Mouse (Mus musculus) layer of hippocampus, postnatal 36 days (tissue): ENCODE measurements at regions not wholly inside any gene's neighbourhood (a gene's known extent, or its start where the extent isn't known, plus 50 kb on each side); places are given as distances from the start of the nearest gene placed in this dataset.

Source experiments
- DNase-seq, 2 experiments: peaks; one replicate each; pipeline ENCODE4 v3.0.0; 2022

DNA sequence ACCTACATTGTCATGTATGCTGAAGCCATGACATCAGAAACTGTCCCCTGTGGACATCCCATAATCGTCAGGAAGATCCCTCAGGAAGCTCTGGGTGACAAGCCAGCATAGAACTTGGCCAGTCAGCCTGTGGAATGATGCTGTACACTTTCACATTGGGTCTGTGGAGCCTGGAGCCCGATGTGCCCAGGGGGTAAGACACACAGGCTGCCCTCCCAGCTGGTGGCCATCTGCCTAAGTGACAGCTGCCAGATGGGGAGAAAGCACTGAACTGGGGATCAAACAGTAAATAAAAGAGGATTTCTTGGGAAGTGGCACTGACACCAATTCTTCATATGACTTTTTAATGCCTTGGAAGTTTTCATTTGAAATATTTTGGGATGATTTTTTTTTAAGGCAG, 486.8 kb downstream of the Efnb2 start:
- peak in 1 of 2 experiments; percentile 9 for DNase-seq

DNA sequence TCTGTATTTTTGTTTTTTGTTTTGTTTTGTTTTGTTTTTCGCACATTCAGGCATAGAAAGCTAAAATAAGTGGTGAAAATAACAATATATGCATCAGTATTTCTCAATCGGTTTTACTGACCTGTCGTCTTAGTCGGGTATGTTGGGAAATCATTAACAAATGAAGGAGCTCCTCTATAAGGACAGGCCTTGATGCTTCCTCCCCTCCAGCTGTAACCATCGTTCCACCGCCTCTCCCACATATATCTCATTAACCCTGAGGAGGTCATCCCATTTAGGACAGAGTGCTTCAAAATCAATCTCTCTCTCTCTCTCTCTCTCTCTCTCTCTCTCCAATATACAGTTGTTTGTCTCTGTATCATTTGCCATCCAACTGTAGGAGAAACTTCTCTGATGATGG, 492.4 kb downstream of the Efnb2 start:
- DNase-seq, result no peak

DNA sequence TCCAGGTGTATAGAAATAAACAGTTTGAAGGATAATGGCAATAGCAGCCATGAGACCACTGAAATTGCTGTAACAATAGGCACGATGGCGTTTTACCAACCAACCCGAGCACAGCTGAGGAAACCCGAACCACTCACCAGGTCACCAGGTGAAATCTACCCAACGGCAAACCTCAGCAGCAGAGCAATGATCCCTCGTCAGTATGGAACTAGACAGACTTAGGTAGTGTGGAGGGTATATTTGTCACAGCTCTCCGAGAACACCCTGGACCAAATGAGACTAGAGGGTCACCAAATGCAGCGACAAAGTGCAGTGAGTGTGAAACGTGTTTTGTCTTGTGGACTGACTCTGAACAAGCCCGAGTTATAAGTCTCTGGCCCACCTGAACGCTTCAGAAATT, 492.8 kb downstream of the Efnb2 start:
- no peak for DNase-seq

- DNase-seq, result no peak
Observed at GRCm38 (mm10) chr8:8147527-8147926, 513.5 kb downstream of the Efnb2 start.

GRCm38 (mm10) chr8:8142933-8143495, 518.0 kb downstream of the Efnb2 start:
- DNase-seq, result no peak

GRCm38 (mm10) chr8:8142461-8142860, 518.6 kb downstream of the Efnb2 start:
- DNase-seq, result no peak

GRCm38 (mm10) chr8:8139720-8140119, 521.3 kb downstream of the Efnb2 start:
- no peak for DNase-seq

GRCm38 (mm10) chr8:8133001-8133785, 527.8 kb downstream of the Efnb2 start:
- DNase-seq, result no peak

DNA sequence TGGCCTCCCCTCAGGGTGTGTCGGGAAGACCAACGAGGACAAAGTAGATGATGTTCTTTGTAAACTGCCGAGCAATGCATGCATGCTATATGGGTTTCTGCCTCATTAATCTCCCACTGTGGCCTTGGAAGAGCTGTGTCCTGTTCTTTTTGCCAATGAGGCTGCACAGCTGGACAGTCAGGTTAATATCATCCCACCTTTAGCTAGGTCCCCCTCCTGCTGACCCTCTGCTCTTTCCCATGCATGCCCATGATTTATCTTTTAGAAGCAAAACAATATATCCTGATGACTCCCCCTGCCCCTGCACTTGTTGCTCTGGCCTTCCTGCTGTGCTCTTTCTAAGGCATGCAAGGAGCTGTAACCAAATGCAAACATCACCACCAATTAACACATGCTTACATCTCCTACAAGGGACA, 529.1 kb downstream of the Efnb2 start:
- DNase-seq, result no peak

GRCm38 (mm10) chr8:8130806-8131205, 530.2 kb downstream of the Efnb2 start:
- no peak for DNase-seq

GRCm38 (mm10) chr8:8115595-8116429, 545.2 kb downstream of the Efnb2 start:
- no peak for DNase-seq

GRCm38 (mm10) chr8:8114604-8115003, 546.4 kb downstream of the Efnb2 start:
- no peak for DNase-seq

- DNase-seq, result no peak
Observed at GRCm38 (mm10) chr8:8109785-8110350, 551.2 kb downstream of the Efnb2 start.

DNA sequence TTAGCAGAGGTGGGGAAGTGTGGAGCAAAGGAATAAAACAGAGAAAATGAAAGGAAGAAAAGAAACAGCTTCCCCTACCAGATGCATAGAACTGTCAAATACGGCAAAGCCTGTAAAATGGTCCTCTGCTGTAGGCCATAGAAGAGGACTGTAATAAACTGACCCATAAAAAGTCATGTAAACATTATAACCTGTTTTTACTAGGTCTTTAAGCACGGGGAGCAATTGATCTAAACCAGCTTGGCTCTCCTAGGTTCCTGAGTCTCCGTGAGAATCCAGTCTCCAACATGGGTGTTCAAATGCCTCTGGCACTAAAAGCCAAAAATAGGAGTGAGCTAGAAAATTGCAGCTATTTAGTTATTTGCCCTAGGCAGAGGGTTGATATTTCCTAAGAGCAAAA, 557.5 kb downstream of the Efnb2 start:
- DNase-seq, result no peak

DNA sequence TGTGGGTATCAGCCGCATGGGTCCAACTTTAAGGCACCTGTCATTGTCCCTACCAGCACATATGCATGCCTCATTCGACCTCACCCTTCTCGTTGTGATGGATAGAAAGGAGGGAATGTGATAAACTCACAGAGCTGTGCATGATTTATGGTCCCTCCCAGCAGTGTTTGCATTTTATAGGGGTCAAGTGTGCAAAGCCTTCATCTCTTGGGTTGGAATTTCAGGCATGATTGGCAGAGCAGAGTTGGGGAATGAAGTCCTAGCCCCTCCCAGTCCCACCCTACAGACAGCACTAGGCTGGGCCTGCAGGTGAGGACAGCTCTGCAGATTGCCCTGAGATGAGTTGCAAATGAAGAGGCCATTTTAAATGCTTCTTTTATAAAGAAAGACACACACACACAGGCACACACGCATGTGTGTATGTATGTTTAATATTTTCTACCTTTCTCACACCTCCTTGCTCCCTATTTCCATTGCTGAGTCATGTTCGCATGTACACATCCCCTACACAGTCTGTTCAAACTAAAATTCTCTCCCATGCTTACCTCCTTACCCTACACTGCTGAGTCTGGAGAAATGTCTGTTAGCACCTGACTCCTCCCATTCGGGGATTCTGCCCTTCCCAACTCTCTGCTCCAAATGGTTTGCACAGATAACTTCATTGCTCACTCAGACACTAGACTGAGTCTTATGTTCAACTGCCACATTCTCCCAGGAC, 558.9 kb downstream of the Efnb2 start:
- DNase-seq, result no peak

GRCm38 (mm10) chr8:8092551-8092950, 568.5 kb downstream of the Efnb2 start:
- DNase-seq, result no peak

- no peak for DNase-seq
Observed at GRCm38 (mm10) chr8:8084652-8085051, 576.4 kb downstream of the Efnb2 start.

GRCm38 (mm10) chr8:8064074-8064473, 597.0 kb downstream of the Efnb2 start:
- DNase-seq, result no peak

DNA sequence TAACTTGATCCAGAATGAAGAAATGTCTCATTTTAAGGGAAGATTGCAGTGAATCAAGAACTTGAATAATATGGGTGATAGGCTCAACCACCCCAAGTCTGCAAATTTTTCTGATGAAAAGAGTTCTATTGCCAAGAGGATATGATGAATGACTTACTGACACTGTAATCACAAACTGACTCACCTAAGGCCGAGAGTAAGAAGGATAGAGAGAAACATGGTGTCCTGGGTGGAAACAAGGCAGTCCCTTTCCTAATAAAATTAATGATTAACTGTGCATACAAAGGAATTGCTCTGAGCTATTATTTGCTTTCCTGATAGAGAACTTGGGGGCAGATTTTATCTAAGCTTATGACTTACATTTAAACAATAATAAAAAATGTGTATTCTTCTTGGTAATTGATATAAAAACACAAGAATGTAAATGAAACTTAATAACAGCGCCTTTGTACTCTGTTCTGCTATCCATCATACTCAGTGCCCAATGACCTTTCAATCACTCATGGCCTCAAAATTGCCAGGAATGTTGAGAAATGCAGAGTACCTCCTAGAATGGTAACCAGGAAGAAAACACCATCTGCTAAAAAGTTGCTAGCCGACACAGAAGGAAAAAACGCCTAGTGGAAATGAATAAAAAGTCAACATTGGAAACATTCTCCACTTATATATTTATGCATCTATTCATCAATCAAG, 606.7 kb downstream of the Efnb2 start:
- DNase-seq, result no peak

- no peak for DNase-seq
Observed at GRCm38 (mm10) chr8:8051186-8051585, 609.9 kb downstream of the Efnb2 start.

DNA sequence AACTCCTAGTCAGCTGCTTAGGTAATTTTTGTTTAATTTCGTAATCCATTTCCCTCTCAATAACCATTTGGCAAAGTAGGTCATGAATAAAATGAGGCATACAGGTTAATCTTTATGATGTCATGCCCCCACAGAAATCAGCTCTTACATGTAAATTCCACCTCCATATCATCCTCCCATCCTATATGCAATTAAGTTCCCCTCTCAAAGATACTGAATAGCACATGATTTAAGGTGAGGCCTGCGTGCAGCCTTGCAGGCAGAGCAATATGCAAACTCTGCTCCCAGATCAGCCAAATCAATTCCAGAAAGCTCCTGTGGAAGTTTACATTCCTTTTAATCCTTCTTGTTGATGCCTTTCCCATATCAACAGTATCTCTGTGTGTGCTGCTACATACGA, 610.3 kb downstream of the Efnb2 start:
- no peak for DNase-seq

- no peak for DNase-seq
Observed at GRCm38 (mm10) chr8:8044926-8045325, 616.1 kb downstream of the Efnb2 start.
